In genomic region chr8:95293172-95293571, GRCm38 (mm10) we compare ENCODE assay signal across 8 mouse cellular contexts. TPM values are rescaled to one million over a fixed set of nuclear protein-coding genes. Genes with fewer than 3 reads are reported as not detected.
DNase-seq lines count a peak whose midpoint lies in the region; ATAC-seq and TF ChIP-seq lines count a peak whose summit lies in the region.

No protein-coding gene starts in this region.

- no peaks in the 10 kb centered on the region for H3K9me3 ChIP-seq in lung, embryonic 14.5 days (ENCODE audit: low read depth, low read length)
- H3K9me3 ChIP-seq in stomach, embryonic 16.5 days (replicated peaks; ENCODE audit: control insufficient read depth, low read length), result no peaks in the 10 kb centered on the region

- TF ChIP-seq POLR2A in bone marrow, adult 2 months (IDR thresholded peaks at IDR 0.05; ENCODE audit: borderline replicate concordance, control insufficient read depth, low read depth, low read length), result no peak

- no peaks in the 10 kb centered on the region for H3K27me3 ChIP-seq in lung, embryonic 14.5 days (ENCODE audit: insufficient read depth, low read length)
- no peaks in the 10 kb centered on the region; the same call in 1 of the 2 replicates for H3K27me3 ChIP-seq in stomach, embryonic 16.5 days (ENCODE audit: control insufficient read depth, insufficient read depth, low read length)

- peaks cover 1% of the 10 kb centered on the region; the same call in 1 of the 2 replicates for H3K4me1 ChIP-seq in bone marrow, adult 2 months (ENCODE audit: control insufficient read depth, insufficient read depth, low read length)
- 0 out of 2 replicates have a peak, but pooled peaks cover 3% of the 10 kb centered on the region for H3K4me1 ChIP-seq in lung, embryonic 14.5 days (ENCODE audit: insufficient read depth)
- no peaks in the 10 kb centered on the region for H3K4me1 ChIP-seq in stomach, embryonic 16.5 days (ENCODE audit: control insufficient read depth, insufficient read depth, low read length)

- H3K4me3 ChIP-seq in bone marrow, adult 2 months (replicated peaks; ENCODE audit: control insufficient read depth, low read depth, low read length), result peak overlapping the region; percentile 71
- H3K4me3 ChIP-seq in lung, embryonic 14.5 days (ENCODE audit: low read depth, low read length), result no peak overlapping the region
- H3K4me3 ChIP-seq in stomach, embryonic 16.5 days (replicated peaks; ENCODE audit: low read length), result peak overlapping the region; percentile 20; the same call in 1 of the 2 replicates

- no peaks in the 10 kb centered on the region for H3K36me3 ChIP-seq in lung, embryonic 14.5 days (ENCODE audit: insufficient read depth)
- no peaks in the 10 kb centered on the region for H3K36me3 ChIP-seq in stomach, embryonic 16.5 days (ENCODE audit: control insufficient read depth, insufficient read depth, low read length)

- WGBS in bone marrow, adult 2 months, result 7% methylated on average over 11 of the region's 11 CpGs
- WGBS in lung, embryonic 14.5 days, result 63% methylated on average over 11 of the region's 11 CpGs
- WGBS in stomach, embryonic 16.5 days, result 64% methylated on average over 11 of the region's 11 CpGs

- no peak overlapping the region for H3K27ac ChIP-seq in bone marrow, adult 2 months (ENCODE audit: control insufficient read depth, insufficient read depth, low read depth, low read length, poor library complexity)
- H3K27ac ChIP-seq in lung, embryonic 14.5 days (ENCODE audit: low read depth), result no peak overlapping the region
- no peak overlapping the region; the same call in 1 of the 2 replicates for H3K27ac ChIP-seq in stomach, embryonic 16.5 days (ENCODE audit: low read length)

- no peak for TF ChIP-seq CTCF in bone marrow, adult 2 months (IDR thresholded peaks at IDR 0.05; ENCODE audit: control insufficient read depth, insufficient read depth, low read length)
- no peak for TF ChIP-seq CTCF in lung, embryonic 14.5 days (IDR thresholded peaks at IDR 0.05; ENCODE audit: low read depth)

- peak; percentile 35 for DNase-seq in ZHBTc4 (ENCODE audit: low read depth, low spot score)
- peak; percentile 85 for DNase-seq in gastrocnemius, postnatal 10 days
- peak; percentile 76 for DNase-seq in kidney, adult 11 months
- DNase-seq in lung, embryonic 14.5 days, result peak; percentile 89
- DNase-seq in frontal cortex, adult 2 months (ENCODE audit: extremely low spot score in 1 of 2, low spot score in 1 of 2), result no peak
- no peak for DNase-seq in left cerebral cortex, adult 8-10 months (ENCODE audit: low spot score in 2 of 2)

- no peak overlapping the region for H3K9ac ChIP-seq in lung, embryonic 14.5 days
- H3K9ac ChIP-seq in stomach, embryonic 16.5 days (ENCODE audit: low read length), result peak overlapping the region; percentile 35; the same call in 1 of the 2 replicates

- peak; percentile 51; the same call in 1 of the 2 replicates for ATAC-seq in lung, embryonic 14.5 days (ENCODE audit: insufficient read depth)
- ATAC-seq in stomach, embryonic 16.5 days (ENCODE audit: insufficient read depth, low FRiP score), result no peak

- H3K4me2 ChIP-seq in lung, embryonic 14.5 days, result peak overlapping the region; percentile 47
- H3K4me2 ChIP-seq in stomach, embryonic 16.5 days (ENCODE audit: low read depth, low read length), result peak overlapping the region; percentile 35

RNA-seq across cellular contexts. Expression of gene Cngb1, which starts 13.2 kb away (rescaled TPM):
- 0.70 and 2.1 TPM in 2 replicates for polyA plus RNA-seq in bone marrow, adult 2 months (2011; ENCODE audit: insufficient read depth, insufficient read length, low replicate concordance, missing spikeins)
- under 1 TPM; 0.27 to 0.73 TPM for total RNA-seq in gastrocnemius, postnatal 10 days (2021)
- polyA plus RNA-seq in lung, embryonic 14.5 days (2014; fragmentation: Nextera tagmentation; extraction: Ambion mirVana), result 0.28 and 0.69 TPM in 2 replicates
- 0.28 and 0.81 TPM in 2 replicates for polyA plus RNA-seq in stomach, embryonic 16.5 days (2015; fragmentation: Nextera tagmentation; extraction: Ambion mirVana)
- 0.46 and 0.78 TPM in 2 replicates for polyA plus RNA-seq in frontal cortex, adult 2 months (2012; rRNA removed)
- under 1 TPM; 0.25 to 0.53 (median 0.49) TPM for total RNA-seq in left cerebral cortex, adult 8-10 months (2022)

RNA-seq across cellular contexts. Expression of gene Tepp, which starts 17.2 kb away (rescaled TPM):
- polyA plus RNA-seq in bone marrow, adult 2 months (2011; ENCODE audit: insufficient read depth, insufficient read length, low replicate concordance, missing spikeins), result not detected in 2 replicates
- not detected for total RNA-seq in gastrocnemius, postnatal 10 days (2021)
- polyA plus RNA-seq in lung, embryonic 14.5 days (2014; fragmentation: Nextera tagmentation; extraction: Ambion mirVana), result 0.37 and 0.53 TPM in 2 replicates
- polyA plus RNA-seq in stomach, embryonic 16.5 days (2015; fragmentation: Nextera tagmentation; extraction: Ambion mirVana), result not detected in 2 replicates
- 0.48 TPM in 1 of 2 replicates, not detected in the other for polyA plus RNA-seq in frontal cortex, adult 2 months (2012; rRNA removed)
- not detected for total RNA-seq in left cerebral cortex, adult 8-10 months (2022)

RNA-seq across cellular contexts. Expression of gene Zfp319, which starts 38.6 kb away (rescaled TPM):
- 1.1 and 3.3 TPM in 2 replicates for polyA plus RNA-seq in bone marrow, adult 2 months (2011; ENCODE audit: insufficient read depth, insufficient read length, low replicate concordance, missing spikeins)
- total RNA-seq in gastrocnemius, postnatal 10 days (2021), result 1 to 10 TPM; 6.6 to 8.9 TPM
- 9.2 and 10.9 TPM in 2 replicates for polyA plus RNA-seq in lung, embryonic 14.5 days (2014; fragmentation: Nextera tagmentation; extraction: Ambion mirVana)
- polyA plus RNA-seq in stomach, embryonic 16.5 days (2015; fragmentation: Nextera tagmentation; extraction: Ambion mirVana), result 6.5 and 7.0 TPM in 2 replicates
- polyA plus RNA-seq in frontal cortex, adult 2 months (2012; rRNA removed), result 10.0 and 10.6 TPM in 2 replicates
- 10 to 100 TPM; 14.7 to 16.3 (median 15.3) TPM for total RNA-seq in left cerebral cortex, adult 8-10 months (2022)

RNA-seq across cellular contexts. Expression of gene Usb1, which starts 38.9 kb away (rescaled TPM):
- polyA plus RNA-seq in bone marrow, adult 2 months (2011; ENCODE audit: insufficient read depth, insufficient read length, low replicate concordance, missing spikeins), result 4.8 and 20.2 TPM in 2 replicates
- 10 to 100 TPM in 1 of 2 experiments, 1 to 10 TPM in 1; 8.2 to 13.1 TPM for total RNA-seq in gastrocnemius, postnatal 10 days (2021)
- 32.1 and 34.0 TPM in 2 replicates for polyA plus RNA-seq in lung, embryonic 14.5 days (2014; fragmentation: Nextera tagmentation; extraction: Ambion mirVana)
- 38.7 and 42.0 TPM in 2 replicates for polyA plus RNA-seq in stomach, embryonic 16.5 days (2015; fragmentation: Nextera tagmentation; extraction: Ambion mirVana)
- 16.9 and 17.3 TPM in 2 replicates for polyA plus RNA-seq in frontal cortex, adult 2 months (2012; rRNA removed)
- total RNA-seq in left cerebral cortex, adult 8-10 months (2022), result 10 to 100 TPM; 11.4 to 13.8 (median 12.2) TPM

RNA-seq across cellular contexts. Expression of gene Mmp15, which starts 58.9 kb away (rescaled TPM):
- polyA plus RNA-seq in bone marrow, adult 2 months (2011; ENCODE audit: insufficient read depth, insufficient read length, low replicate concordance, missing spikeins), result 0.63 TPM in 1 of 2 replicates, not detected in the other
- total RNA-seq in gastrocnemius, postnatal 10 days (2021), result 10 to 100 TPM; 37.5 to 44.2 TPM
- 22.5 and 25.6 TPM in 2 replicates for polyA plus RNA-seq in lung, embryonic 14.5 days (2014; fragmentation: Nextera tagmentation; extraction: Ambion mirVana)
- polyA plus RNA-seq in stomach, embryonic 16.5 days (2015; fragmentation: Nextera tagmentation; extraction: Ambion mirVana), result 13.4 and 15.3 TPM in 2 replicates
- 8.4 and 9.1 TPM in 2 replicates for polyA plus RNA-seq in frontal cortex, adult 2 months (2012; rRNA removed)
- 10 to 100 TPM; 16.0 to 17.9 (median 16.8) TPM for total RNA-seq in left cerebral cortex, adult 8-10 months (2022)

Comparison
In these comparisons a context has a peak if more than half of its experiments do, and no peak if none do; other contexts are left out.
1. DNase-seq: peak in ZHBTc4 (single experiment), gastrocnemius, postnatal 10 days (single experiment), kidney, adult 11 months (single experiment) and lung, embryonic 14.5 days (single experiment); none in frontal cortex, adult 2 months (0 of 2) and left cerebral cortex, adult 8-10 months (0 of 2).